Mouse (Mus musculus): ENCODE results near the gene Cd2.

The Cd2 gene

GRCm38 (mm10) chr3:101274794-101275193 is 12.9 kb downstream of the Cd2 start:
- no peak for DNase-seq (ENCODE audit: low read depth, low spot score)

GRCm38 (mm10) chr3:101274041-101274770 is 13.5 kb downstream of the Cd2 start:
- DNase-seq (ENCODE audit: low read depth, low spot score), result no peak

GRCm38 (mm10) chr3:101272166-101272565 is 15.6 kb downstream of the Cd2 start:
- no peak for DNase-seq (ENCODE audit: low read depth, low spot score)

GRCm38 (mm10) chr3:101270833-101271232 is 16.9 kb downstream of the Cd2 start:
- no peak for DNase-seq (ENCODE audit: low read depth, low spot score)

GRCm38 (mm10) chr3:101268361-101268760 is 19.4 kb downstream of the Cd2 start:
- DNase-seq (ENCODE audit: low read depth, low spot score), result no peak

- no peak for DNase-seq (ENCODE audit: low read depth, low spot score)
Observed at GRCm38 (mm10) chr3:101265561-101266091, 22.1 kb downstream of the Cd2 start.

GRCm38 (mm10) chr3:101258976-101259375 is 28.8 kb downstream of the Cd2 start:
- DNase-seq (ENCODE audit: low read depth, low spot score), result no peak

GRCm38 (mm10) chr3:101256090-101256489 is 31.6 kb downstream of the Cd2 start:
- no peak for DNase-seq (ENCODE audit: low read depth, low spot score)

- no peak for DNase-seq (ENCODE audit: low read depth, low spot score)
Observed at GRCm38 (mm10) chr3:101252141-101252540, 35.6 kb downstream of the Cd2 start.

- no peak for DNase-seq (ENCODE audit: low read depth, low spot score)
Observed at GRCm38 (mm10) chr3:101249846-101250245, 37.9 kb downstream of the Cd2 start.

- no peak for DNase-seq (ENCODE audit: low read depth, low spot score)
Observed at GRCm38 (mm10) chr3:101245212-101245611, 42.5 kb downstream of the Cd2 start.

GRCm38 (mm10) chr3:101243002-101243401 is 44.7 kb downstream of the Cd2 start:
- no peak for DNase-seq (ENCODE audit: low read depth, low spot score)

- DNase-seq (ENCODE audit: low read depth, low spot score), result no peak
Observed at GRCm38 (mm10) chr3:101241866-101242265, 45.9 kb downstream of the Cd2 start.

- no peak for DNase-seq (ENCODE audit: low read depth, low spot score)
Observed at GRCm38 (mm10) chr3:101240859-101241258, 46.9 kb downstream of the Cd2 start.

- no peak for DNase-seq (ENCODE audit: low read depth, low spot score)
Observed at GRCm38 (mm10) chr3:101239236-101239635, 48.5 kb downstream of the Cd2 start.

GRCm38 (mm10) chr3:101238695-101239094 is 49.0 kb downstream of the Cd2 start:
- no peak for DNase-seq (ENCODE audit: low read depth, low spot score)

GRCm38 (mm10) chr3:101236995-101237808 is 50.5 kb downstream of the Cd2 start:
- DNase-seq (ENCODE audit: low read depth, low spot score), result no peak

GRCm38 (mm10) chr3:101236261-101236660 is 51.5 kb downstream of the Cd2 start:
- DNase-seq (ENCODE audit: low read depth, low spot score), result no peak

- DNase-seq (ENCODE audit: low read depth, low spot score), result no peak
Observed at GRCm38 (mm10) chr3:101235321-101235720, 52.4 kb downstream of the Cd2 start.

GRCm38 (mm10) chr3:101233424-101233823 is 54.3 kb downstream of the Cd2 start:
- DNase-seq (ENCODE audit: low read depth, low spot score), result no peak

- DNase-seq (ENCODE audit: low read depth, low spot score), result no peak
Observed at GRCm38 (mm10) chr3:101232570-101232969, 55.2 kb downstream of the Cd2 start.

GRCm38 (mm10) chr3:101230201-101230600 is 57.5 kb downstream of the Cd2 start:
- DNase-seq (ENCODE audit: low read depth, low spot score), result no peak

GRCm38 (mm10) chr3:101229551-101229930 is 58.2 kb downstream of the Cd2 start:
- no peak for DNase-seq (ENCODE audit: low read depth, low spot score)

All from 3T3-L1 (cell line).